Mouse (Mus musculus) forelimb bud, embryonic 11.5 days (tissue): ENCODE results near the gene Grin2d.

Source experiments
- DNase-seq: peaks from one replicate; pipeline ENCODE4 v3.0.0-alpha.2; 2012; ENCODE audit warnings: low read depth, low spot score

The Grin2d gene

GRCm38 (mm10) chr7:45809276-45810075, 68.7 kb downstream of the Grin2d start:
- DNase-seq, result no peak

- no peak for DNase-seq
Observed at GRCm38 (mm10) chr7:45808471-45808870, 69.7 kb downstream of the Grin2d start.

GRCm38 (mm10) chr7:45805941-45806340, 72.2 kb downstream of the Grin2d start:
- no peak for DNase-seq

GRCm38 (mm10) chr7:45802551-45802950, 75.6 kb downstream of the Grin2d start:
- no peak for DNase-seq

- DNase-seq, result peak; percentile 93
Observed at GRCm38 (mm10) chr7:45801348-45801747, 76.8 kb downstream of the Grin2d start.

GRCm38 (mm10) chr7:45800546-45801204, 77.5 kb downstream of the Grin2d start:
- DNase-seq, result peak; percentile 42

- DNase-seq, result no peak
Observed at GRCm38 (mm10) chr7:45800001-45800400, 78.2 kb downstream of the Grin2d start.

GRCm38 (mm10) chr7:45798931-45799330, 79.2 kb downstream of the Grin2d start:
- DNase-seq, result no peak

- DNase-seq, result no peak
Observed at GRCm38 (mm10) chr7:45798511-45798836, 79.7 kb downstream of the Grin2d start.

GRCm38 (mm10) chr7:45797661-45798510, 80.3 kb downstream of the Grin2d start:
- DNase-seq, result no peak

GRCm38 (mm10) chr7:45796950-45797349, 81.2 kb downstream of the Grin2d start:
- DNase-seq, result no peak

- no peak for DNase-seq
Observed at GRCm38 (mm10) chr7:45794971-45795370, 83.2 kb downstream of the Grin2d start.

- DNase-seq, result no peak
Observed at GRCm38 (mm10) chr7:45793969-45794585, 84.1 kb downstream of the Grin2d start.

GRCm38 (mm10) chr7:45793240-45793639, 84.9 kb downstream of the Grin2d start:
- DNase-seq, result no peak

- DNase-seq, result no peak
Observed at GRCm38 (mm10) chr7:45791756-45792490, 86.3 kb downstream of the Grin2d start.

GRCm38 (mm10) chr7:45790721-45791120, 87.5 kb downstream of the Grin2d start:
- DNase-seq, result no peak

- DNase-seq, result no peak
Observed at GRCm38 (mm10) chr7:45787642-45788041, 90.5 kb downstream of the Grin2d start.

- peak; percentile 81 for DNase-seq
Observed at GRCm38 (mm10) chr7:45786661-45787413, 91.3 kb downstream of the Grin2d start.

GRCm38 (mm10) chr7:45786136-45786578, 92.0 kb downstream of the Grin2d start:
- DNase-seq, result peak; percentile 89
